Mouse (Mus musculus): ENCODE measurements at regions not wholly inside any gene's neighbourhood (a gene's known extent, or its start where the extent isn't known, plus 50 kb on each side); places are given as distances from the start of the nearest gene placed in this dataset.

DNA sequence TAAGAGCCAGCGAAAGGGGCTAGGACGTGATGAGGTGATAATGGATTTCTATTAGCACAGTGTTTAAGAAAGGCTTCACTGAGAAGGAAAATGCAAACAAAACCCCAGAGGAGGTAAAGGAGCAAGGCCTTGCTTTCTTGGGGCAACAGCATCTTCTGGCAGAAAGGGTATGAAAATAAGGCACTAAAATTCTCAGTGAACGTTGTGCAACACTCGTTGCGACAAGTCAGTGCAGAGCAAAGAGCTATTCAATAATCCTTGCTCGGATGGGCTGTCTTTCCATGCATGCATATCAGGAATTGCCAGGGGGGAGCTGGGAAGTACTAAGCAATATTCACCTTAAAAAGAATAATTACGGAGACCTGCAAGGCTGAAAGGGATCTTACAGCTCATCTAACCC is 479.6 kb upstream of the 4930412O13Rik start:
- Histone ChIP-seq H3K4me3 (ENCODE audit: insufficient read depth in 1 of 2, low read depth in 1 of 2, low read length in 2 of 2, poor library complexity in 1 of 2, severe bottlenecking in 1 of 2) (no peak overlapping the region), H3K9me3 (ENCODE audit: control insufficient read depth, insufficient read depth, low read depth, low read length) (no peaks in the 10 kb centered on the region), H3K36me3 (ENCODE audit: control insufficient read depth, insufficient read depth, low read length, poor library complexity, severe bottlenecking) (no peaks in the 10 kb centered on the region), H3K4me1 (ENCODE audit: control insufficient read depth in 2 of 2, insufficient read depth in 2 of 2, low read length in 2 of 2, poor library complexity in 1 of 2) (no peaks in the 10 kb centered on the region), H3K27ac (ENCODE audit: insufficient read depth, low read depth, low read length, poor library complexity, severe bottlenecking) (no peak overlapping the region), H3K9ac (ENCODE audit: insufficient read depth, low read depth, low read length, poor library complexity, severe bottlenecking) (no peak overlapping the region)
- TF ChIP-seq CHD2 (IDR thresholded peaks at IDR 0.05; ENCODE audit: low read depth, low read length), result no peak
- no peak for TF ChIP-seq ZC3H11A (IDR thresholded peaks at IDR 0.05; ENCODE audit: borderline replicate concordance, low read depth, low read length)
- TF ChIP-seq ZNF384 (IDR thresholded peaks at IDR 0.05; ENCODE audit: low read depth, low read length), result no peak
- in situ Hi-C loops (cut with MboI; ENCODE audit: low sequenced_read_pairs in 2 of 2, unreplicated experiment in 2 of 2), result no loop called here
- no peak for DNase-seq (ENCODE audit: low read depth, low spot score)

DNA sequence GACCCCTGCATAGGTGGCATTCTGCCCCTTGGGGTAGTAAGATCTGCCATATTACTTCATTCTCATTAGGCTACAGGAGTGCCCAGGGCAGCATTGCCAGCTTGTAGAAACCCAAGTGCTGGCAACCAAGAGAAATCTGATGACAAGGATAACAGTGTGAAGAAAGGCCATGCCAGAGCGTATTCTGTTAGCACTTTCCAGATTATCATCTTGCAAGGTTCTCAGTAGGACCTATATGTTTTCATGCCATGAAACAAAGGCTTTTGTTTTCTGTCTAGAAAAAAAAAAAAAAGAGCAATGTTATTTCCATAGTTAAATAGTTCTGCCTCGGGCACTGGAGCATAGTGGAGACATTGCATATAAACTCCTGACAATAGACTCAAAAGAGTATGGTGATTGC is 478.8 kb upstream of the 4930412O13Rik start:
- TF ChIP-seq ZNF384 (IDR thresholded peaks at IDR 0.05; ENCODE audit: low read depth, low read length) (no peak), CHD2 (IDR thresholded peaks at IDR 0.05; ENCODE audit: low read depth, low read length) (no peak), HCFC1 (IDR thresholded peaks at IDR 0.05; ENCODE audit: borderline replicate concordance, insufficient read depth, low read length) (no peak), MAFK (IDR thresholded peaks at IDR 0.05; ENCODE audit: insufficient read depth, low read depth, low read length) (no peak), ZC3H11A (IDR thresholded peaks at IDR 0.05; ENCODE audit: borderline replicate concordance, low read depth, low read length) (no peak)
- Histone ChIP-seq H3K27ac (ENCODE audit: insufficient read depth, low read depth, low read length, poor library complexity, severe bottlenecking) (no peak overlapping the region), H3K36me3 (ENCODE audit: control insufficient read depth, insufficient read depth, low read length, poor library complexity, severe bottlenecking) (no peaks in the 10 kb centered on the region), H3K9ac (ENCODE audit: insufficient read depth, low read depth, low read length, poor library complexity, severe bottlenecking) (no peak overlapping the region), H3K9me3 (ENCODE audit: control insufficient read depth, insufficient read depth, low read depth, low read length) (no peaks in the 10 kb centered on the region), H3K4me1 (ENCODE audit: control insufficient read depth in 2 of 2, insufficient read depth in 2 of 2, low read length in 2 of 2, poor library complexity in 1 of 2) (no peaks in the 10 kb centered on the region), H3K4me3 (ENCODE audit: insufficient read depth in 1 of 2, low read depth in 1 of 2, low read length in 2 of 2, poor library complexity in 1 of 2, severe bottlenecking in 1 of 2) (no peak overlapping the region)
- DNase-seq (ENCODE audit: low read depth, low spot score), result no peak
- in situ Hi-C loops (cut with MboI; ENCODE audit: low sequenced_read_pairs in 2 of 2, unreplicated experiment in 2 of 2), result no loop called here

DNA sequence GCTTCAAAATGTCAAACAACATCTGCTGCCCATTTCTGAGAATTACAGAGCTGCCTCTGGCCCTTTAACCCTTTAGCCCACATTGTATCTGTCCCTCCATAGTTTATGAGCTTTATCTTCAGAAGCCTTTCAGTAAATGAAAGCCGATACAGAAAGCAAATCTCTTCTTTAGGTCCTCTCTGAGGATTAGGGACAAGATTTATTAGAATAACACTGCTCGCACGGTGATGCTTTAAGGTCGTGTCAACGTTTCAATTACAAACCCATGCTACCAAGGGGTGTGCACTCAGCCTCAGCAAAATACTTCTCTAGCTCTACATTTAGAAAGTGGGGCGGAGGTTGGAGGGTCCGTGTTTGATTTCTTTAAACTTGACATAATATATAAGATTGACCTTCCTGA is 472.0 kb upstream of the 4930412O13Rik start:
- in situ Hi-C loops (cut with MboI; ENCODE audit: low sequenced_read_pairs in 2 of 2, unreplicated experiment in 2 of 2), result no loop called here
- Histone ChIP-seq H3K36me3 (ENCODE audit: control insufficient read depth, insufficient read depth, low read length, poor library complexity, severe bottlenecking) (no peaks in the 10 kb centered on the region), H3K4me3 (ENCODE audit: insufficient read depth in 1 of 2, low read depth in 1 of 2, low read length in 2 of 2, poor library complexity in 1 of 2, severe bottlenecking in 1 of 2) (no peak overlapping the region), H3K4me1 (ENCODE audit: control insufficient read depth in 2 of 2, insufficient read depth in 2 of 2, low read length in 2 of 2, poor library complexity in 1 of 2) (no peaks in the 10 kb centered on the region), H3K27ac (ENCODE audit: insufficient read depth, low read depth, low read length, poor library complexity, severe bottlenecking) (no peak overlapping the region), H3K9ac (ENCODE audit: insufficient read depth, low read depth, low read length, poor library complexity, severe bottlenecking) (no peak overlapping the region), H3K9me3 (ENCODE audit: control insufficient read depth, insufficient read depth, low read depth, low read length) (no peaks in the 10 kb centered on the region)
- no peak for DNase-seq (ENCODE audit: low read depth, low spot score)
- TF ChIP-seq ZNF384 (IDR thresholded peaks at IDR 0.05; ENCODE audit: low read depth, low read length) (no peak), HCFC1 (IDR thresholded peaks at IDR 0.05; ENCODE audit: borderline replicate concordance, insufficient read depth, low read length) (no peak), MAFK (IDR thresholded peaks at IDR 0.05; ENCODE audit: insufficient read depth, low read depth, low read length) (no peak), CHD2 (IDR thresholded peaks at IDR 0.05; ENCODE audit: low read depth, low read length) (no peak), ZC3H11A (IDR thresholded peaks at IDR 0.05; ENCODE audit: borderline replicate concordance, low read depth, low read length) (no peak)

DNA sequence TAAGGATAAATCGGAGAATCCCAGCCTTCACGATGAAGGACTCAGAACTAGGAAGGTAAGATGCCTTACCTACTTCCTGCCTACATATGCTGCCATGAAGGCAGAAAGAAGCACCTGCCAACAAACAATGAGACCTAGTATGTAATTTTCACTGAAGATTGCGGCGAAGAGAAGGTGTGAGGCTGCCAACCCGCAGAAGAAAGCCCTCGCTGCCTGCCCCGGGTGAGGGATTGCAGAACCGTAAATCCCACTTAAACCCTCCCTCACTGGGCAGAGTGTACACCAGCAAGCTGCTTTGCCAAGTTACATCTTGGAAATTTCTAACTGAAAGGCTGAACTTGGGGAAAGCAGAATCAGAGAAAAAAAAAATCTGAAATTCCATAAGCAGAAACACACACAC is 458.4 kb upstream of the 4930412O13Rik start:
- Histone ChIP-seq H3K36me3 (ENCODE audit: control insufficient read depth, insufficient read depth, low read length, poor library complexity, severe bottlenecking) (no peaks in the 10 kb centered on the region), H3K4me3 (ENCODE audit: insufficient read depth in 1 of 2, low read depth in 1 of 2, low read length in 2 of 2, poor library complexity in 1 of 2, severe bottlenecking in 1 of 2) (no peak overlapping the region), H3K9me3 (ENCODE audit: control insufficient read depth, insufficient read depth, low read depth, low read length) (no peaks in the 10 kb centered on the region), H3K27ac (ENCODE audit: insufficient read depth, low read depth, low read length, poor library complexity, severe bottlenecking) (no peak overlapping the region), H3K4me1 (ENCODE audit: control insufficient read depth in 2 of 2, insufficient read depth in 2 of 2, low read length in 2 of 2, poor library complexity in 1 of 2) (peaks cover 0 to 2% of the 10 kb centered on the region in 2 experiments; a peak in 1 of 4 replicates), H3K9ac (ENCODE audit: insufficient read depth, low read depth, low read length, poor library complexity, severe bottlenecking) (no peak overlapping the region)
- in situ Hi-C loops (cut with MboI; ENCODE audit: low sequenced_read_pairs in 2 of 2, unreplicated experiment in 2 of 2), result no loop called here
- TF ChIP-seq HCFC1 (IDR thresholded peaks at IDR 0.05; ENCODE audit: borderline replicate concordance, insufficient read depth, low read length), result no peak
- no peak for DNase-seq (ENCODE audit: low read depth, low spot score)

DNA sequence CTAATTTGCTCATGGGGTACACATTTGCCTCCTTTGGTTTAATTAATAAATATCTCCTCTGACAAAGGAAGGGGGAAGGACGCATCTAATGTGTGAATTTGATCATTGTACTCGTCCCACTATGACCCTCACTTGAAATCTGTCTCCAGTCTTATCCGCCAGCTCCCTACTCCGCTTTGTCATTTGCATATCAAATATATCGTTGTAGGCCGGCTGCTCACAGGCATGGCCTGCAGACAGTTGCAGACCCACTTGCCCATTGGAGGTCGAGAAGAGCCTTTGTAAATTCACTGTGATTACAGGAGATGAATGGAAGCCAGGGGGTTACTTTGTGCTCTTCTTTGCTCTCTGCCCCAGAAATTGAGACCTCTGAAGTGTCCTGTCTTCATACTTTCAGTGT is 457.5 kb upstream of the 4930412O13Rik start:
- Histone ChIP-seq H3K27ac (ENCODE audit: insufficient read depth, low read depth, low read length, poor library complexity, severe bottlenecking) (no peak overlapping the region), H3K4me3 (ENCODE audit: insufficient read depth in 1 of 2, low read depth in 1 of 2, low read length in 2 of 2, poor library complexity in 1 of 2, severe bottlenecking in 1 of 2) (no peak overlapping the region), H3K9ac (ENCODE audit: insufficient read depth, low read depth, low read length, poor library complexity, severe bottlenecking) (no peak overlapping the region), H3K4me1 (ENCODE audit: control insufficient read depth in 2 of 2, insufficient read depth in 2 of 2, low read length in 2 of 2, poor library complexity in 1 of 2) (peaks cover 0 to 2% of the 10 kb centered on the region in 2 experiments; a peak in 1 of 4 replicates), H3K9me3 (ENCODE audit: control insufficient read depth, insufficient read depth, low read depth, low read length) (no peaks in the 10 kb centered on the region), H3K36me3 (ENCODE audit: control insufficient read depth, insufficient read depth, low read length, poor library complexity, severe bottlenecking) (no peaks in the 10 kb centered on the region)
- no peak for DNase-seq (ENCODE audit: low read depth, low spot score)
- in situ Hi-C loops (cut with MboI; ENCODE audit: low sequenced_read_pairs in 2 of 2, unreplicated experiment in 2 of 2), result no loop called here
- TF ChIP-seq CHD2 (IDR thresholded peaks at IDR 0.05; ENCODE audit: low read depth, low read length) (no peak), ZNF384 (IDR thresholded peaks at IDR 0.05; ENCODE audit: low read depth, low read length) (no peak), ZC3H11A (IDR thresholded peaks at IDR 0.05; ENCODE audit: borderline replicate concordance, low read depth, low read length) (no peak), HCFC1 (IDR thresholded peaks at IDR 0.05; ENCODE audit: borderline replicate concordance, insufficient read depth, low read length) (no peak), MAFK (IDR thresholded peaks at IDR 0.05; ENCODE audit: insufficient read depth, low read depth, low read length) (no peak)
